ENCODE assay signal across 15 mouse cellular contexts in genomic region chr13:30792308-30792707, GRCm38 (mm10). TPM values are rescaled to one million over a fixed set of nuclear protein-coding genes. Genes with fewer than 3 reads are reported as not detected.
DNase-seq lines count a peak whose midpoint lies in the region; ATAC-seq lines count a peak whose summit lies in the region.
"Had no signal": no experiment of that assay in that cellular context is flagged by ENCODE, and none has a peak within 500 bp of the region (broad histone marks: within the 10 kb centered on the region; RNA-seq: fewer than 3 reads in every experiment).

No protein-coding gene starts in this region.

- DNase-seq in lung, postnatal 25 days (ENCODE audit: low spot score) = peak; percentile 21
- DNase-seq in lung, adult 18-20 months = no peak
- peak; percentile 30 to 51 for DNase-seq in CD8-positive naive resting alpha-beta T cell, adult 2 months (ENCODE audit: low read depth in 2 of 2, low spot score in 2 of 2)
- peak; percentile 74 for DNase-seq in thymus, postnatal 14 days
- DNase-seq in adipocyte (ENCODE audit: low spot score) = no peak
- no peak for DNase-seq in embryo, embryonic 10 days (ENCODE audit: low spot score)
- no peak for DNase-seq in frontal cortex, adult 2 months (ENCODE audit: extremely low spot score in 1 of 2, low spot score in 1 of 2)
- DNase-seq: cerebellum, postnatal 14 days; gastrocnemius, postnatal 36 days; heart, postnatal 10 days; kidney, adult 18-20 months; liver; lung, postnatal 10 days had no signal

- ATAC-seq in megakaryocyte, adult 5-6 weeks (ENCODE audit: poor library complexity, severe bottlenecking) = peak; percentile 64

RNA-seq across cellular contexts. Expression of gene Irf4, which starts 43.3 kb away (rescaled TPM):
- total RNA-seq in megakaryocyte, adult 5-6 weeks (2015) = 13.0 and 14.1 TPM in 2 replicates
- total RNA-seq in megakaryocyte, adult 5-6 weeks (2017) = 12.4 and 13.4 TPM in 2 replicates
- 0.19 and 0.22 TPM in 2 replicates for polyA plus RNA-seq in frontal cortex, adult 2 months (2012; rRNA removed)
- polyA plus RNA-seq: G1E had no signal

Comparison
In these comparisons a context has a peak if more than half of its experiments do, and no peak if none do; other contexts are left out.
1. DNase-seq: peak in lung, postnatal 25 days (single experiment), CD8-positive naive resting alpha-beta T cell, adult 2 months (2 of 2) and thymus, postnatal 14 days (single experiment); none in lung, adult 18-20 months (0 of 2), adipocyte (single experiment), embryo, embryonic 10 days (single experiment) and frontal cortex, adult 2 months (0 of 2).